Mouse (Mus musculus) spleen, postnatal 14 days (tissue): ENCODE measurements at regions not wholly inside any gene's neighbourhood (a gene's known extent, or its start where the extent isn't known, plus 50 kb on each side); places are given as distances from the start of the nearest gene placed in this dataset.

Experiments used
- DNase-seq, 2 experiments: peaks; one replicate each; pipeline ENCODE4 v3.0.0; 2021 to 2022; ENCODE audit warnings: low spot score in 2 of 2

GRCm38 (mm10) chr2:46360049-46360712 is 1243.0 kb upstream of the Zeb2 start:
- DNase-seq: no peak

GRCm38 (mm10) chr2:46358225-46358624 is 1241.0 kb upstream of the Zeb2 start:
- DNase-seq: no peak

DNA sequence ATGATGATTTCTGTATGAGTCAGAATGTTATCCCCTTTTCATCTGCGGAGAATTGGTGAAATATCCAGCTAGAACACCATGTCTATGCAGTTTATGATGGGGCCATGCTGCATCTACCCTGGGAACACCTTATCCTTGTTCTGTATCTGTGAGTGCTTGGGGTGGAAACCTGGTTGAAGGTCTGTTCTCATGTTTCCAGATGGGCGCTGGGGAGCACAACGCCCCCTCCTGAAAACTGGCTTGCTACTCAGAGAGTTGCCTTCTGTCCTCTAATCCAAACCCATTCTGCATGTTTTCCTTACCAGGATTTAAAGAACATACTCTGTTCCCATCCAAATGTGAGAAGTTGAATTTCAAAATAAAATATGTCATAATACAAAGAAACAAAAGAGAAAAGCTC is 1239.5 kb upstream of the Zeb2 start:
- no peak for DNase-seq

GRCm38 (mm10) chr2:46340694-46341093 is 1223.5 kb upstream of the Zeb2 start:
- no peak for DNase-seq

- no peak for DNase-seq
Observed at GRCm38 (mm10) chr2:46316666-46317065, 1199.5 kb upstream of the Zeb2 start.

GRCm38 (mm10) chr2:46315243-46315642 is 1198.0 kb upstream of the Zeb2 start:
- DNase-seq: no peak

DNA sequence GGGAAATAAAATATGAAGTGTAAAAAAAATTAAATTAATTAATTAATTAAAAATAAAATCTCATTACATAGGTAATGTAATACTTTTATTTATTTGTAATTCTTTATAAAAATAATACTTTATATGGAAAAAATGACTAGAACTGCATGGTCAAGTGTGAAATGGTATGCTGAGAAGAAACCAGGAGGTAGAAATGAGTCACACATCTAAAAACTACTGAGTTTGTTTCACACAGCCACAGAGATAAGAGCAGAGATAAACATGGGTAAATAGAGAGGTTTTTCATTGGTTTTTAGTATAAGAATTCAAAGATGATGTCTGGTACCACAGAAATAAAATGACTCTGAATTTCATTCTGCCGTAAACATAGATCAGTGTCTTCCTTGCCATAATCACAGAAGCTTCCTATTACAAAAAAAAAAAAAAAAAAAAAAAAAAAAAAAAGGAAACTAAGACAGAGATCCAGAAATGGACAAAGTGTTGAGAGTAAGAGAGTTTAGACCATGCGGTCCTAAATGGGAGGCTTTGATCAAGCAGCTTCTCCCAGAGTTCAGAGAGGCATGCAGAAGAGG is 1190.5 kb upstream of the Zeb2 start:
- no peak for DNase-seq

GRCm38 (mm10) chr2:46302627-46303026 is 1185.4 kb upstream of the Zeb2 start:
- no peak for DNase-seq

DNA sequence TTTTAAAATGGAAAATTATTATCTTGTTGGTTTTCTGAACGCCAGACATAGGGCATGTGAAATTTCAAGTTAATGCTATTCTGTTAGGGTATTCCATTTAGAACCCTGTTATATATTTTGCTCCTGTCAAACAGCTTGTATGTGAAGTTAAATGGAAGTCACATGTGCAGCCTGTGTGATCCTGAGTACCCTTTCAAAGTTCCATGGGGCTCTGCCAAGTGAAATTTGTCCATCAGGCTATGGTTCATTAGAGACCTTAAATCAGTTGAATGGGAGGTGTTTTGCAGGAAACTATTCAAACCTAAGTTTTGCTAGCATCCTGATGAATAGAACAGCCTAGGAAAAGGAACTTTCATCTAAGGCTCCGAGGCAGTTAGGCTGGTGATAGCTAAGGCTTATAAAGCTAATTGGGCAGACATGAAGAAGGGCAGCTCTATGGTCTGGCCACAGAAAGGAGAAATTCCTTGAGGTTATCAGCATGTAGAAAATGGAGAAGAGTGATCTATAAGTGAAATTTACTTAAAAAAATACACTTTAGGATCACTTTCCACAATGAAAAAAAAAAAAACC is 1180.2 kb upstream of the Zeb2 start:
- DNase-seq: no peak

GRCm38 (mm10) chr2:46283929-46284598 is 1166.9 kb upstream of the Zeb2 start:
- no peak for DNase-seq

DNA sequence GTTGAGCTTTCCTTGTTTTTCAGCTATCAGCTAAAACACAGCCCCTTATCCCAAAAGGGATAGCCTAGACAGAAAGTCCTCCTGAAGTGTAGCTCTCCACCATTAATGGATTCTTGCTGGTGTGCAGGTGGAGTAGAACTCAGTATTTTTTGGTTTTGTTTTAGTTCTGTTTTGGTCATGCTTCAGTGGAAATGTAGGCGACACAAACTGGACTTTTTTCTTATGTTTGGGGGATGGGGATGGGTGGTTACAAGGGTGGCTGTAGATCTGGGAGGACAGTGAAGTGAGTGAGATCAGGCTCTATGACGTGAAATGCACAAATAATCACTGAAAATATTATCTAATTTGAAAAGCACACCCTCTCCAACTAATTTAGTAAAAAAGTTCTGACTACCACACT is 1163.6 kb upstream of the Zeb2 start:
- no peak for DNase-seq

- no peak for DNase-seq
Observed at GRCm38 (mm10) chr2:46261618-46262017, 1144.4 kb upstream of the Zeb2 start.

- DNase-seq: no peak
Observed at GRCm38 (mm10) chr2:46251562-46251961, 1134.4 kb upstream of the Zeb2 start.

GRCm38 (mm10) chr2:46245717-46246116 is 1128.5 kb upstream of the Zeb2 start:
- no peak for DNase-seq

DNA sequence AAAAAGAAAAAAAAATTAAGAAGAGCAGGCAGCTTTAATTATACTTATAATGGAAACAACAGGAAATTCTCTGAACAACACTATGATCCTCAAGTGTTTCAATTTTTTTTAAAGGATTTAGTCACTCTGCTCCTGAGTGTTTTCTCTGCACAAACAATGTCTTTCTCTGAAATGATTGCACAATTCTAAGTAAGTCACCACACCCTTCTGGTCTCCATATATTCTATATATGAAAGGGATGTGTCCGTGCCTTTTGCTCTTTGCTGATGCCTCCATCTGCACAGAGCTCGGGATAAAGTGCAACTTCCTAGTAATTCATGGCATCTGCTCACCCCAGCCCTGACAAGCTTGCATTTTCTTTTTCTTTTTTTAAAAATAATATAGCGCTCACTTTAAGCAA is 1127.5 kb upstream of the Zeb2 start:
- DNase-seq: no peak

- no peak for DNase-seq
Observed at GRCm38 (mm10) chr2:46242806-46243205, 1125.6 kb upstream of the Zeb2 start.

- no peak for DNase-seq
Observed at GRCm38 (mm10) chr2:46239874-46240273, 1122.7 kb upstream of the Zeb2 start.

DNA sequence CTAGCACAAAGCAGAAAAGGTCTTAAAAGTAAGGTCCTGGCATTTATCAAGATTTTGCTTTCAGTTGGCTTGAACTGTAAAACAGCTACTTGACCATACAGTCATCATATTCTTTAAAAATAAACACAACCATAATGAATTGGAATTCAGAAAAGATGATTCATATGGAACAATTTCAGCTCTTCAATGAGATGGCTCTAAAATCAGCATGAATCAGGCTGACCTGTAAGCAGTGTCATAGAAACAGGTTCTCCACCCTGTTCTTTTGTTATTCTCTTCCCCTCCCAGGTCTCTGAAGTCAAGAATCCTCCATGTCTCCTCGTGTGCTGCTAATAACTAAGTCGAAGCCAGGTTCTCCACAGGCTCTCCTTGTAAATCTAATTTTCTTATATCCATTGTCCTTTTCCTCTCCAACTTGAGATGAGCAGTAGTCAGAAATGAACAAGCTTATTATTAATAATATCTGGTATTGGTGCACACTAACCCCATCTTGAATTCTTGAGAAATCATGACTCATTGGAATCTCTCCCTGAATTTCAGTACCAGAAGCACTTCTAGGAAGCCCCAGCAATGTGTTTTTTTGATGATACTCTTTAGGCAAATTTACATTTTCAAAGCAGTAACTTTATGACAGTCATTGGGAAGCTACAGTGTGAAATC is 1113.7 kb upstream of the Zeb2 start:
- DNase-seq: no peak

DNA sequence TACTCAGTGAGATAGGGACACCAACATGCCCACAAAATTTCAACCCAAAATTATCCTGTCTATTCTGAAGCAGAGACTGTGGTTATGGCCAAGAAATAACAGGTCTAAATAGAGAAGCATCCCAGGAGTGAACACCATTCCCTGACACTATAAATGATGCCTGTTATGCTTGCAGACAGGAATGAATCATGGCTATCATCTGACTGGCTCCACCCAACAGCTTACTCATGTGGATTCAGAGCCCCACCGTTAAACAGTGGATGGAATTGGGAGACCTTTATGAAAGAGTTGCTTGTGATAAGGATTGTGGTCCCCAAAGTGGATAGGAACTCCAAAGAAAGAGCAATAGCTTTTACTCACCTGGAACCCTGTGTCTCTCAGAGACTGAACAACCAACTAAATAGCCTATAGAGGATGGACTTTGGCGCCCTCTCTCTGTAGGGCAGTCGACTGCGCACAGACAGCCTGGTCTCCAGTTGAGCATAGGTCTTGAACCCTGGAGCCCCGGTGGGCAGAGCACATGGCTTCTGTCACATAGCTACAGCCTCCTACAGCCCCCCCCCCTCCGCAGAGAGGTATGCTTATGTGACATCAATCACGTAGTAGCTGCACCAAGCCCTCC is 1101.3 kb upstream of the Zeb2 start:
- peak in 1 of 2 experiments; percentile 11 for DNase-seq

GRCm38 (mm10) chr2:46199341-46199740 is 1082.1 kb upstream of the Zeb2 start:
- no peak for DNase-seq

GRCm38 (mm10) chr2:46187265-46187888 is 1070.2 kb upstream of the Zeb2 start:
- DNase-seq: no peak
